Mouse (Mus musculus): Measurements from ENCODE around the gene Akap13.

DNA sequence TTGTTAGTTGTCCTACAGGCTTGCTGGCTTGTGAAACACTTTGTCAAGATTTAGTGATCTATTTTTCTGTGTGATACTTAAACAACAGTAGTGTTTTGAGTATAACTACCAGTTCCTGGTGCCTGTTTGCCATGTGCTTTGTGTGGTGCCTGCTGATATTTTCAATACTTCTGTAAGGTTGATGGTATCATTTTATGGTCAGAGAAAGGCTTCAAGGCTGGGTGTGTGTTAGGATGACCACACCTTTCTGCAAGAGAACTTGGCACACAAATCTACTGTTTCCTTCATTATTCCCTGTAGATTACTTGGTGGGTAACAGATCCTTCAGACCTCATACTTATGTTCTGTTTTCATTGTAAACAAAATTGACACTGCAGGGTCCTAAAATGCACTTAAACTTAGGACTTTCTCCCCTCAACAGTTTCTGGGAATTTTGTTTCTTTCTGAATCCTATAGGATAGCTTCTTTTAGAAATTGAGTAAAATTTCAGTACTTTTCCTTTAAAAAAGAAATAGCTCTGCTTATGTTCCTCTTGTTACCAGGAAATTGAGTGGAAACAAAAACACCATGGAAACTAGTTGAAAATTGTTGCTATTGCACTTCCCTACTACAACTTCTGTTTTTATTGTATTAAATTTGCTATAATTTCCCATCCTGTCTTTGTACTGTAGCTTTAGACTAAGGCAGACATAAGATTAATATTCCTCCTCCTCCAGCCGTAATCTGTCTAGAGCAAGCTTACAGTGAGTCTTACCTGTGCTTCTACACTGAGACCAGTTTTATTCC, 120.7 kb downstream of the Akap13 start:
- TF ChIP-seq POLR2A (IDR thresholded peaks at IDR 0.05; ENCODE audit: borderline replicate concordance, extremely low read depth, low read depth, low read length) = no peak
- TF ChIP-seq CTCF (IDR thresholded peaks at IDR 0.05; ENCODE audit: insufficient read depth, low read length) = no peak
